Mouse (Mus musculus): Measurements from ENCODE around the gene Vil1.

The Vil1 gene

DNA sequence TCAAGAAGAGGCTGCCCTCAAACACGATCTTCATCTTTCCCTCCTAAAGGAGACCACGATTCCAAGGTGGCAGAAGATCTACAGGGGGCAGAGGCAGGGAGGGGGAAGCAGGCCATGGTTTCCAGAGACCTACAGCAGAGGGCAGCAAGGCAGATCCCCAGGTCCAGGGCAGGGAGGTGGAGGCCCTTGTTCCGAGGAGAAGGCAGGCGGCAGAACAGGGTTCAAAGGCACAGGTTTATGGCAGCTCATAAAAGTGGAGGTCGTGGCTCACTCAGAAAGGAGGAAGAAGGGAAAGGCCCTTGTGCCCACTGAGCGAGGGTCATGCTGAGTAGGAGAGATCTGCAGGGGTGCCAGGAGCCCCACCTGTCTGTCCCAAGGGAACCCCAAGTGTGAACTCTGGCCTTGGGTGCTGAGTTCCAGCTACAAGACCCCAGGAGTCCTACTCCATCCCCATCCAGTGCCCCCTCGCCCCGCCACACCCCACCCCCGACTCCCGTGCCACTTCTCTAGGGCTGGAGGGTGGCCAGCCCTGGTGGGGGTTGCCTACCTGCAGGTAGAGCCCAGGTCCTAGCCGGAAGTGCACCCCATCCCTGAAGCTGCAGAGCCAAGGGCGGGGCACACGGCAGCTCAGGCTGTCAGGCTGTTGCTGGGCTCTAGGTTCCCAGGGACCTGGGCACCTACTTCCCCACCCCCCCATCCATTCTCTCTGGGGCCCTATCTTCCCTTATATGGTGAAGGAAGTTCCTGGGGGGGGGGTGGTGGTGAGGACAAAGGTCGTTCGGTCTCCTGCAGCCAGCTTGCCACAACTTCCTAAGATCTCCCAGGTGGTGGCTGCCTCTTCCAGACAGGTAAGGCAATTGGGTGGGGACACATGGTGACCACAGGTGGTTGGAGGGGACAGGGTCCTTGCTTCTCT is at the start of gene Vil1:
Gene Vil1 (plus strand): TSS at position 788 of the 916 bp plus-strand sequence.
- no peak for DNase-seq

DNA sequence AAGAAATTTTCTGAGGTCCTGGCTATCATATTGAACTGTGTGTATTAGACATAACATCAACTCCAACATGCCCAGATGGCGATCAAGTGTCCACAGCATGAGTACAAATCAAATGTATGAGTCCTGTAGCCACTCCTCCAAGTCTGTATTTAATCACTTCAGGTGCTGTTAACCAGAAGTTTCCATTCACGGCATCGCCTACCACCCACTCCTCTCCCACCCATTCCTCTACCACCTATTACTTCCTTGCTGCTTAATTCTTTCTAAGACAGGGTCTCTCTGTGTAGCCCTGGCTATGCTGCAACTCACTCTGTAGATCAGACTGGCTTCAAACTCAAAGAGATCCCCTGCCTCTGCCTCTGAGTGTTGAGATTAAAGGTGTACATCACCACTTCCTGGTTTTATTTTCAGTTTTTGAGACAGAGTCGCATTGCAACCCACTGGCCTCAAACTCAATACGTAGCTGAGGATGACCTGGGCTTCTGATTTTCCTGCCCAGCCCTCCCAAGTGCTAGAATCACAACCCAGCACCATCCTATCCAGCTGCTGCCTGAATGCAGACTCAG is 49.1 kb upstream of the Vil1 start:
- no peak for DNase-seq

- DNase-seq = peak; percentile 58 to 61
Measured at GRCm38 (mm10) chr1:74361812-74362211, 47.4 kb upstream of the Vil1 start, which contains the start of gene Catip. Gene Catip (plus strand): TSS chr1:74362108.

GRCm38 (mm10) chr1:74362325-74363229 is 46.6 kb upstream of the Vil1 start:
- DNase-seq = no peak

GRCm38 (mm10) chr1:74363437-74363836 is 45.7 kb upstream of the Vil1 start:
- DNase-seq = no peak

DNA sequence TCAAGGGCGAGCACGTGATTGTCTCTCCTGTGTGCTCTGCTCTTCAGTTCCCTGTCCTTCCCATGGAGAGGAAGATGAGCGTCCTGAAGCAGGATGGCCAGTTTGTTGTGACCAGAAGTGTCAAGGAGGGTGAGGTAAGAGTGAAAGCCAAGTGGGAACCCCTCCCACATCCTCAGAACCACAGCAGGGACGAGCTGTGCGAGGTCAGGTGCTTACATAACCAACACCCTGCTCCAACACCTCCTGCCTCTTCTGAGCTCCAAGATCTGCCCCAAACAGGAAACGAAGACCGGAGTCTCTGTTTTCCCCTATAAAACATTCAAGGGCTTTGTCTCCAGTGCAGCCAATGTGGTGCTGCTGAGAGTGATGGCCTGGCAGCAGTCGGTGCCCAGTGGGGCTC is 44.9 kb upstream of the Vil1 start:
- DNase-seq = no peak

DNA sequence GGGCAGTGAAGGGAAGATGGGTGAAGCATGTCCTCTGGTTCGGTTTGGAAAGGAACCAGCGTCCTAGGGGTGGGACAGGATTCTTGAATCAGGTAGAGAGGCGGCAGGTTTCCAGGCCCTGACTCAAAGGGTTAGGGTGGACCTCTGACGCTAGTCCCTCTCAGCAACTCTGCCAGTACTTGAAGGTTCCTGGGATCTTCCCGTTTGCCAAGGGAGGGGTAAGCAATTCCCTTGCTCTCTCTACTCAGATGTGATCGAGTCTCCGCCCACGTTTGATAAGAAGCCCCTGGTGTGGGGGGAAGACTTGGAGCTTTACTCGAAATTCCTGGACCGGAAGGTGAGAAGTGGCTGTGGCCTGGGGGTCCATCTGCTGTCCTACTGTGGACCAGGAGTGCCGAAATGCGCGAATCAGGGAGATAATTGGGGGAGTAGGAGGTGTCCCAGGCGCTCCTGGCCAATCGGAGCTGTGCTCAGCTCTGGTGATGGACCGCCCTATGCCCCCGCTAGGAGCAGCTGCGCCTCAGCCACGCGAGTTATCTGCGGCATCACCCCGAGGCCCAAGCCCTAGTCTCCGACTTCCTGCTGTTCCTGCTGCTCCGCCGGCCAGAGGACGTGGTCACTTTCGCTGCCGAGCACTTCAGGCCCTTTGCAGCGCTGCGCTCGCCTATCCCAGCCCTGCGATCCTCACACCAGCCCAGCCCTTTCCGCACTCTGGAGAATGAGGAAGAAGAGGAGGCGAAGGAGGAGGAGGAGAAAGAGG is 41.1 kb upstream of the Vil1 start:
- no peak for DNase-seq

GRCm38 (mm10) chr1:74370040-74370439 is 39.1 kb upstream of the Vil1 start:
- no peak for DNase-seq

DNA sequence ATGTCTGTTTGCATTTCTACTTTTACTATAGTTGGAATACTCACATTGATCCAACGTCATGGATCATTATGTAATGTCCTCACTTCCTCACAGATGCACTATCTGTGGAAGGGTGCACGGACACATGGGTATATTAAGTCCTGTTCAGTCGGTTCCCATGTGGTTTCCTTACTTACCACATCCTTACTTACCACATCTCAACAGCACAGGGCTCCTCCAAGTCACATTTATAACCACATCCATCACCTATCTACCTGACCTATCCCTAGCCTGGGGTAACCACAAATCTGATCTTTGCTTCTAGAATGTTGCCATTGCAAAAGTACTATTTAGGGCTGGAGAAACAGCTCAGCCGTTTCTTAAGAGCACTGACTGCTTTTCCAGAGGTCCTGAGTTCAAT is 35.8 kb upstream of the Vil1 start:
- no peak for DNase-seq

DNA sequence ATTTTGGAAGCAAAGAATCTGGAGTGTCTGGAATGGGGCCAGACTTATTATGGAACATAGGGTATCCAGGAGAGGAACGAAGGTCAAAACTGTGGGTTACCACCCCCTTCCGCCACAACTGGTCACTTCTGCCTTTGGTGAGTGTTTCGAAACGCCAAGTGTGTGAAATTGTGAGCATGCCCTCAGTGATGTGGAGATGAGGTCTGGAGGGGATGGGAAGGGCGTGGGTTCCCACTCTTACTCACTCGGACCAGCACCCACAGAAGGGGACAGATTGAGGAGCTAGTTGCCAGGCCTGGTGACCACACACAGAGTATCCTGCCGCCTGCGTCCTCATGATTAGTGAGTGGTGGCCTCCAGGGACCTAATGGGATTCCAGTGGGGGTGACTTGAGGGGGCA is 34.2 kb upstream of the Vil1 start, which contains the start of gene Slc11a1:
Gene Slc11a1 (plus strand): TSS at position 216 of the 400 bp plus-strand sequence.
- no peak for DNase-seq

GRCm38 (mm10) chr1:74375561-74375960 is 33.6 kb upstream of the Vil1 start:
- DNase-seq = no peak

DNA sequence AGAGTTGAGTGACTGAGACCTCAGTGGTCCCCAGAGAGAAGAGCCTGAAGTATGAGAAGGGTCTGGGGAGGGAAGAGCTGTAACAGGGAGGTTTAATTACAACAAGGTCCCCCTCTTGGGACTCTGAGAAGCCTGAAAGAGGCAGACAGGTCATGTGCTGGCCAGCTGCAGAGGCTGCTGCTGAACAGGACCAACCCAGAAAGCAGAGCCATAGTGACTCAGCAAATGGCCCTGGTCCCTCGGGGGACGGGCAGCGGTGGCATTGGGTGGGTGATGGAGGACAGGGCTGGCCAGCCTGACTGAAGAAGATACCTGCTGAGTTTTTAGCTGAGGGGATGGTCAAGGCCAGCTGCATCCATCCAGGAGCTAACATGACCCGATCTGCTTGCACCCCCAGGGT is 32.8 kb upstream of the Vil1 start:
- DNase-seq = no peak

DNA sequence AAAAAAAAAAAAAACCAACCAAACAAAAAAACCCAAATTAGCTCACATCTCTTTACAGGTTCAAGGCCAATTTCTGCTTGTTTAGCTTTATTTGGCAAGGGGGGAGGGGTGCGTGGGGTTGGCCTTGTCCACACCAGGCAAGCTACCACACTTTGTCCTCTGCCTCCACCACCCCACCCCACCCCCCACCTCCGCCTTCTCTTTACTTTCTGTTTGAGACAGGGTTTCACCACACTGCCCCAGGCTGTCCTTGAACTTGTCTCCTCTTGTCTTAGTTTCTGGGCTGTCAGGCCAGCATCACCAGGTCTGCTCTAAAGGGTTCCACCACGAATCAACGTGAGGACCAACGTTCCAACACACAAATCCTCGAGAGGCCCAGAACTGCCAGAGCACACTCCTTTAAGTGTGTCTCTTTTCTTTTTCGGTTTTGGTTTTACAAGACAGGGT is 30.1 kb upstream of the Vil1 start:
- DNase-seq = no peak

DNA sequence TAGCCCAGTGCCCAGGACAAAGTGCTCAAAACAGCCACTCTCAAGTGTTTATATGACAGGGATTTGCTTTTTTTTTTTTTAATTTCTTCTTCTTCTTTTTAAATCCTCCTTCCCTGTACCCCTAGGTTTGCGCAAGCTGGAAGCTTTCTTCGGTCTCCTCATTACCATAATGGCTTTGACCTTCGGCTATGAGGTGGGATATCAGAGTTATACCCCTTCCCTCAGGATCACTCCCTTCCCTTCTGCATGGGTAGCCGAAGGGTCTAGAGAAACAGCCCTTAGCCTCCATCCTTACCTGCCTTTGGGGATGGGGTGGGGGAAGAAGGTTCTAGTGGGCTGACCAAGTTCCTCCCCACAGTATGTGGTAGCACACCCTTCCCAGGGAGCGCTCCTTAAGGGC is 28.7 kb upstream of the Vil1 start:
- DNase-seq = no peak

DNA sequence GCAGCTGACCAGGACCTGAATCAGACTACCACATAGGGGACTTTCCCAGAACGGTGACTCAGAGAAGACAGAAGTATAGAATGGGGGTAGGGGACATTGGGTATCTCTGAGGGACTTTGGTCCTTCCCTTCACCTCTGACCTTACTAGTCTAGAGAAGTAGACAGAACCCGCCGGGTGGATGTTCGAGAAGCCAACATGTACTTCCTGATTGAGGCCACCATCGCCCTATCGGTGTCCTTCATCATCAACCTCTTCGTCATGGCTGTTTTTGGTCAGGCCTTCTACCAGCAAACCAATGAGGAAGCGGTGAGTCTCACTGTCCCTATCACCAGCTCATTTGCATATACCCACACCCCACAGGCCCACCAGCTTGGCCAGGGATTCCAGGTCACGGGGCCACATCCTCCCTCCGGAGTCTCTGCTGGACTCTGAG is 27.6 kb upstream of the Vil1 start:
- DNase-seq = no peak

GRCm38 (mm10) chr1:74383385-74383784 is 25.8 kb upstream of the Vil1 start:
- no peak for DNase-seq

DNA sequence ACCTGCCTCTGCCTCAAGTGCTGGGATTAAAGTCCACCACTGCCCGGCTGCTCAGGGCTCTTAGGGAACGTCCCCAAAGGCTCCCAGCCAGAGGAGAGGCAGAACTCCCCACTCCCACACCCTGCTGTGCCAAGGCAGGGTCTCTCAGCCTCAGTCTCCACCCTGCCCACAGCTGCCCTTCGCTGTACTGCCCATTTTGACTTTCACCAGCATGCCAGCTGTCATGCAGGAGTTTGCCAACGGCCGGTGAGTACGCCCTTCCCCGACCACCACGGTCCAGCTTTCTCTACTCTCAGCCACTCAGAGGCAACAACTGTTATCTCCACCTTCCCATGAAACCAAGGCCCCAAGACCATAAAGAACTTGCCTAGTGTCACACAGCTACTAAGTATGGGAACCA is 24.7 kb upstream of the Vil1 start:
- no peak for DNase-seq

DNA sequence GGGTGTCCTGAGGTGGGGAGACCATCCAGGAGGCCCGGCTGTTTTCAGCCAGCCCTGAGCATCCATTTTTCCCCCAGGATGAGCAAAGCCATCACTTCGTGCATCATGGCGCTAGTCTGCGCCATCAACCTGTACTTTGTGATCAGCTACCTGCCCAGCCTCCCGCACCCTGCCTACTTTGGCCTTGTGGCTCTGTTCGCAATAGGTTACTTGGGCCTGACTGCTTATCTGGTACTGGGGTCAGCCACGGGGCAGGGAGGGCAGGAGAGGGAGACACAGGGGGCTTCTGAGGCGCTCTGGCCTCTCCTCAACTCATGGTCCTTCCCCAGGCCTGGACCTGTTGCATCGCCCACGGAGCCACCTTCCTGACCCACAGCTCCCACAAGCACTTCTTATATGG is 24.1 kb upstream of the Vil1 start:
- DNase-seq = no peak

DNA sequence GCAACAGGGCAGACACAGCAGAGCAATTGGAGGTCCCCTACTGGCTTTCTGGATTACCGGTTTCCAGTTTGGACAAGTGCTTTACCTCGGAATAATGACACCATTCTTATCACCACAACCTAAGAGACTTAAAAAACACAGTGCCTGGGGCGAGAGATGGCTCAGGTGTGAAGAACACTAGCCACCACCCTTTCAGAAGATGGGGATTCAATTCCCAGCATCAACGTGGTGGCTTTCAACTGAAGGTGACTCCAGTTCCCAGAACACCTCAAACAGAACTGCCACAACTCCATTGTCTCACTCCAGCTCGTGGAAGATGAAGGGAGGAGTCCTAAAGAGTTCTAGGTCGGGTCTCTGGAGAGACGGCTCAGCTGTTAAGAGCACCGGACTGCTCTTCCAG is 23.6 kb upstream of the Vil1 start:
- no peak for DNase-seq

GRCm38 (mm10) chr1:74386363-74386713 is 22.8 kb upstream of the Vil1 start:
- DNase-seq = no peak

- peak; percentile 98 for DNase-seq
Measured at GRCm38 (mm10) chr1:74386714-74387385, 22.3 kb upstream of the Vil1 start.
